25 mouse cellular contexts compared by ENCODE assay signal in genomic region chr2:91108156-91108555, GRCm38 (mm10). TPM values are rescaled to one million over a fixed set of nuclear protein-coding genes. Genes with fewer than 3 reads are reported as not detected.
DNase-seq lines count a peak whose midpoint lies in the region; ATAC-seq and TF ChIP-seq lines count a peak whose summit lies in the region.
"Had no signal": no experiment of that assay in that cellular context is flagged by ENCODE, and none has a peak within 500 bp of the region (broad histone marks: within the 10 kb centered on the region; RNA-seq: fewer than 3 reads in every experiment).

No protein-coding gene starts in this region.

- DNase-seq in kidney, adult 2 months: no peak
- DNase-seq in kidney, postnatal 4 days: no peak
- DNase-seq in lung, postnatal 36 days: peak; percentile 54
- DNase-seq in lung, postnatal 0 days (ENCODE audit: low spot score): no peak
- peak; percentile 26 to 31 (median 30) for DNase-seq in liver, embryonic 14.5 days (ENCODE audit: low read depth in 3 of 3, low spot score in 3 of 3)
- no peak for DNase-seq in spleen, adult 12 weeks (ENCODE audit: low spot score)
- no peak for DNase-seq in gastrocnemius, postnatal 10 days
- DNase-seq: adrenal gland, adult 2 months; adrenal gland, postnatal 25 days; cerebellum, adult 2 months; cerebellum, postnatal 10 days; embryo, embryonic 11 days; gastrocnemius, adult 2 months; gastrocnemius, postnatal 36 days; heart, adult 18-20 months; heart, postnatal 36 days had no signal

- peak overlapping the region; percentile 2; the same call in 1 of the 2 replicates for H3K27ac ChIP-seq in kidney, adult 2 months (ENCODE audit: insufficient read depth, low read depth, low read length)
- H3K27ac ChIP-seq in lung, postnatal 0 days (ENCODE audit: low read length): no peak overlapping the region
- H3K27ac ChIP-seq in liver, embryonic 14.5 days: no peak overlapping the region
- H3K27ac ChIP-seq in heart, embryonic 11.5 days (ENCODE audit: low read depth, low read length): no peak overlapping the region
- H3K27ac ChIP-seq: embryonic facial prominence, embryonic 15.5 days; forebrain, embryonic 10.5 days; gastrocnemius, adult 2 months; heart, embryonic 13.5 days; hindbrain, embryonic 15.5 days had no signal

- H3K27me3 ChIP-seq in kidney, adult 2 months (replicated peaks; ENCODE audit: control insufficient read depth, insufficient read depth, low read length): no peaks in the 10 kb centered on the region
- H3K27me3 ChIP-seq in lung, postnatal 0 days (replicated peaks; ENCODE audit: insufficient read depth, low read length): no peaks in the 10 kb centered on the region; the same call in 1 of the 2 replicates
- no peaks in the 10 kb centered on the region for H3K27me3 ChIP-seq in liver, embryonic 14.5 days (ENCODE audit: control insufficient read depth, insufficient read depth, low read length)
- H3K27me3 ChIP-seq in heart, embryonic 11.5 days (ENCODE audit: control insufficient read depth, insufficient read depth, low read length): no peaks in the 10 kb centered on the region
- H3K27me3 ChIP-seq: embryonic facial prominence, embryonic 15.5 days; heart, embryonic 13.5 days; hindbrain, embryonic 15.5 days had no signal

- ATAC-seq in lung, postnatal 0 days: no peak
- ATAC-seq in liver, embryonic 14.5 days (ENCODE audit: insufficient read depth): peak; percentile 58
- ATAC-seq in heart, embryonic 11.5 days (replicated peaks; ENCODE audit: insufficient number of reproducible peaks, low FRiP score, low TSS enrichment): no peak
- ATAC-seq: forebrain, embryonic 14.5 days had no signal

- H3K9ac ChIP-seq in lung, postnatal 0 days (replicated peaks; ENCODE audit: low read depth): no peak overlapping the region
- no peak overlapping the region for H3K9ac ChIP-seq in liver, embryonic 14.5 days (replicated peaks)
- H3K9ac ChIP-seq in heart, embryonic 11.5 days (ENCODE audit: low read depth, low read length): no peak overlapping the region
- H3K9ac ChIP-seq: embryonic facial prominence, embryonic 15.5 days; heart, embryonic 13.5 days; hindbrain, embryonic 15.5 days had no signal

- TF ChIP-seq EP300 in lung, postnatal 0 days (IDR thresholded peaks at IDR 0.05): no peak
- peak; percentile 36 for TF ChIP-seq EP300 in liver, embryonic 14.5 days (IDR thresholded peaks at IDR 0.05; ENCODE audit: low read depth)

- no peaks in the 10 kb centered on the region for H3K36me3 ChIP-seq in kidney, adult 2 months (ENCODE audit: control insufficient read depth, insufficient read depth, low read length)
- no peaks in the 10 kb centered on the region for H3K36me3 ChIP-seq in lung, postnatal 0 days (ENCODE audit: insufficient read depth, low read length)
- no peaks in the 10 kb centered on the region for H3K36me3 ChIP-seq in liver, embryonic 14.5 days (replicated peaks; ENCODE audit: control insufficient read depth, insufficient read depth, low read depth)
- H3K36me3 ChIP-seq in heart, embryonic 11.5 days (ENCODE audit: control insufficient read depth, insufficient read depth, low read length): no peaks in the 10 kb centered on the region
- H3K36me3 ChIP-seq: embryonic facial prominence, embryonic 15.5 days; forebrain, embryonic 10.5 days; heart, embryonic 13.5 days; hindbrain, embryonic 15.5 days had no signal

- no peak for TF ChIP-seq CTCF in kidney, adult 2 months (conservative IDR thresholded peaks at IDR 0.05; ENCODE audit: insufficient read depth, insufficient read length, low read depth, low read length)
- TF ChIP-seq CTCF in lung, postnatal 0 days (IDR thresholded peaks at IDR 0.05): no peak
- TF ChIP-seq CTCF in liver, embryonic 14.5 days (IDR thresholded peaks at IDR 0.05; ENCODE audit: low read depth): no peak

- no peaks in the 10 kb centered on the region for H3K4me1 ChIP-seq in kidney, adult 2 months (ENCODE audit: control insufficient read depth, insufficient read depth, low read length)
- H3K4me1 ChIP-seq in lung, postnatal 0 days (ENCODE audit: insufficient read depth, low read depth, low read length): no peaks in the 10 kb centered on the region
- H3K4me1 ChIP-seq in liver, embryonic 14.5 days (replicated peaks; ENCODE audit: control insufficient read depth in 2 of 2, insufficient read depth in 2 of 2, low read length in 1 of 2): peaks cover 21 to 41% of the 10 kb centered on the region in 2 experiments
- peaks cover 7% of the 10 kb centered on the region for H3K4me1 ChIP-seq in heart, embryonic 11.5 days (ENCODE audit: control insufficient read depth, insufficient read depth, low read length)
- H3K4me1 ChIP-seq: forebrain, embryonic 10.5 days; hindbrain, embryonic 15.5 days had no signal

- TF ChIP-seq POLR2A in kidney, adult 2 months (IDR thresholded peaks at IDR 0.05; ENCODE audit: low read depth, low read length): no peak

- WGBS in kidney, adult 2 months: 84% methylated on average over 3 of the region's 3 CpGs
- 65% methylated on average over 3 of the region's 3 CpGs for WGBS in lung, postnatal 0 days
- 31% methylated on average over 3 of the region's 3 CpGs for WGBS in liver, embryonic 14.5 days (ENCODE audit: insufficient replicate concordance)
- WGBS in heart, embryonic 11.5 days (ENCODE audit: insufficient replicate concordance): 52% methylated on average over 3 of the region's 3 CpGs

- H3K4me3 ChIP-seq in kidney, adult 2 months (ENCODE audit: insufficient read depth, low read depth, low read length): no peak overlapping the region
- no peak overlapping the region for H3K4me3 ChIP-seq in lung, postnatal 0 days (ENCODE audit: low read depth, low read length)
- H3K4me3 ChIP-seq in liver, embryonic 14.5 days (ENCODE audit: insufficient read depth in 1 of 2, low read depth in 2 of 2, low read length in 2 of 2): no peak overlapping the region
- H3K4me3 ChIP-seq in heart, embryonic 11.5 days (ENCODE audit: low read depth, low read length): no peak overlapping the region
- H3K4me3 ChIP-seq: embryonic facial prominence, embryonic 15.5 days; erythroblast, embryonic 14.5 days; forebrain, embryonic 10.5 days; gastrocnemius, adult 2 months; heart, embryonic 13.5 days; hindbrain, embryonic 15.5 days had no signal

- H3K9me3 ChIP-seq in lung, postnatal 0 days (ENCODE audit: low read length): no peaks in the 10 kb centered on the region
- H3K9me3 ChIP-seq in liver, embryonic 14.5 days (ENCODE audit: control insufficient read depth, low read length): no peaks in the 10 kb centered on the region
- H3K9me3 ChIP-seq in heart, embryonic 11.5 days (replicated peaks; ENCODE audit: control insufficient read depth, low read length): no peaks in the 10 kb centered on the region
- H3K9me3 ChIP-seq: embryonic facial prominence, embryonic 15.5 days; forebrain, embryonic 10.5 days; heart, embryonic 13.5 days; hindbrain, embryonic 15.5 days had no signal

- no peak overlapping the region for H3K4me2 ChIP-seq in lung, postnatal 0 days (replicated peaks; ENCODE audit: low read depth, low read length)
- H3K4me2 ChIP-seq in liver, embryonic 14.5 days (ENCODE audit: low read depth): peak overlapping the region; percentile 44
- H3K4me2 ChIP-seq in heart, embryonic 11.5 days: no peak overlapping the region
- H3K4me2 ChIP-seq: embryonic facial prominence, embryonic 15.5 days; heart, embryonic 13.5 days; hindbrain, embryonic 15.5 days had no signal

RNA-seq across cellular contexts. Expression of gene Mybpc3, which starts 9.8 kb away (rescaled TPM):
- polyA plus RNA-seq in kidney, adult 2 months (2012; rRNA removed): 0.14 and 0.24 TPM in 2 replicates
- polyA plus RNA-seq in lung, postnatal 0 days (2015; fragmentation: Nextera tagmentation; extraction: Ambion mirVana): 4.7 and 6.5 TPM in 2 replicates
- 0.03 and 0.04 TPM in 2 replicates for polyA plus RNA-seq in liver, embryonic 14.5 days (2012; rRNA removed)
- not detected in 2 replicates for polyA plus RNA-seq in liver, embryonic 14.5 days (2014; fragmentation: Nextera tagmentation; extraction: Ambion mirVana)
- under 1 TPM; 0.12 to 0.20 TPM for total RNA-seq in gastrocnemius, postnatal 10 days (2021)
- polyA plus RNA-seq in heart, embryonic 11.5 days (2014; fragmentation: Nextera tagmentation; extraction: Ambion mirVana): 470 and 665 TPM in 2 replicates
- total RNA-seq: adrenal gland, postnatal 25 days; gastrocnemius, postnatal 36 days had no signal
- polyA plus RNA-seq: adrenal gland, adult 2 months; C2C12; erythroblast, embryonic 14.5 days; forebrain, embryonic 10.5 days; forebrain, embryonic 14.5 days; hindbrain, embryonic 11.5 days; hindbrain, embryonic 15.5 days had no signal

RNA-seq across cellular contexts. Expression of gene Spi1, which starts 26.0 kb away (rescaled TPM):
- 12.9 and 17.4 TPM in 2 replicates for polyA plus RNA-seq in kidney, adult 2 months (2012; rRNA removed)
- polyA plus RNA-seq in lung, postnatal 0 days (2015; fragmentation: Nextera tagmentation; extraction: Ambion mirVana): 23.9 and 24.2 TPM in 2 replicates
- 13.3 and 20.5 TPM in 2 replicates for polyA plus RNA-seq in liver, embryonic 14.5 days (2012; rRNA removed)
- polyA plus RNA-seq in liver, embryonic 14.5 days (2014; fragmentation: Nextera tagmentation; extraction: Ambion mirVana): 12.4 and 15.6 TPM in 2 replicates
- total RNA-seq in gastrocnemius, postnatal 10 days (2021): 1 to 10 TPM; 3.2 to 6.4 TPM
- 1.7 and 1.9 TPM in 2 replicates for polyA plus RNA-seq in heart, embryonic 11.5 days (2014; fragmentation: Nextera tagmentation; extraction: Ambion mirVana)
- polyA plus RNA-seq: C2C12 had no signal

RNA-seq across cellular contexts. Expression of gene Slc39a13, which starts 37.9 kb away (rescaled TPM):
- polyA plus RNA-seq in kidney, adult 2 months (2012; rRNA removed): 87.2 and 103 TPM in 2 replicates
- polyA plus RNA-seq in lung, postnatal 0 days (2015; fragmentation: Nextera tagmentation; extraction: Ambion mirVana): 32.6 and 34.4 TPM in 2 replicates
- polyA plus RNA-seq in liver, embryonic 14.5 days (2012; rRNA removed): 11.1 and 11.2 TPM in 2 replicates
- polyA plus RNA-seq in liver, embryonic 14.5 days (2014; fragmentation: Nextera tagmentation; extraction: Ambion mirVana): 8.1 and 8.4 TPM in 2 replicates
- 10 to 100 TPM; 27.8 to 40.8 TPM for total RNA-seq in gastrocnemius, postnatal 10 days (2021)
- 34.0 and 36.3 TPM in 2 replicates for polyA plus RNA-seq in heart, embryonic 11.5 days (2014; fragmentation: Nextera tagmentation; extraction: Ambion mirVana)

RNA-seq across cellular contexts. Expression of gene Psmc3, which starts 54.3 kb away (rescaled TPM):
- 114 and 127 TPM in 2 replicates for polyA plus RNA-seq in kidney, adult 2 months (2012; rRNA removed)
- polyA plus RNA-seq in lung, postnatal 0 days (2015; fragmentation: Nextera tagmentation; extraction: Ambion mirVana): 181 and 186 TPM in 2 replicates
- 77.7 and 126 TPM in 2 replicates for polyA plus RNA-seq in liver, embryonic 14.5 days (2012; rRNA removed)
- 174 and 186 TPM in 2 replicates for polyA plus RNA-seq in liver, embryonic 14.5 days (2014; fragmentation: Nextera tagmentation; extraction: Ambion mirVana)
- total RNA-seq in gastrocnemius, postnatal 10 days (2021): 100 to 1,000 TPM; 336 to 337 TPM
- polyA plus RNA-seq in heart, embryonic 11.5 days (2014; fragmentation: Nextera tagmentation; extraction: Ambion mirVana): 316 and 322 TPM in 2 replicates

Comparison
In these comparisons a context has a peak if more than half of its experiments do, and no peak if none do; other contexts are left out.
1. DNase-seq: peak in lung, postnatal 36 days (single experiment) and liver, embryonic 14.5 days (3 of 3); none in kidney, adult 2 months (single experiment), kidney, postnatal 4 days (0 of 2), lung, postnatal 0 days (single experiment), spleen, adult 12 weeks (single experiment) and gastrocnemius, postnatal 10 days (single experiment).
2. RNA of gene Mybpc3, which starts 9.8 kb away (polyA plus RNA-seq): 470 to 665 TPM in heart, embryonic 11.5 days; 4.7 to 6.5 TPM in lung, postnatal 0 days, 0.14 to 0.24 TPM in kidney, adult 2 months and 0.03 to 0.04 TPM in liver, embryonic 14.5 days; every median in the first group is over 10 times any median in the second.